Mouse (Mus musculus) cortical plate, adult 2 months (tissue): ENCODE data around the gene C9. TPM values are rescaled to one million over a fixed set of nuclear protein-coding genes. Genes with fewer than 3 reads are reported as not detected.

Source experiments
- H3K27ac ChIP-seq: fragments of 200-500 bp; 2 replicates; pipeline ENCODE4 v1.5.1; 2012; ENCODE audit warnings: low read length, control low read depth, inconsistent platforms; ENCODE audit not compliant: insufficient read depth
- H3K4me1 ChIP-seq: fragments of 200-500 bp; 2 replicates; pipeline ENCODE4 v1.6.1; 2011; ENCODE audit warnings: low read length; ENCODE audit not compliant: control insufficient read depth, insufficient read depth
- H3K4me3 ChIP-seq: fragments of 200-500 bp; 2 replicates; pipeline ENCODE4 v1.5.1; 2011; ENCODE audit warnings: mild to moderate bottlenecking, low read length, control low read depth; ENCODE audit not compliant: insufficient read depth
- CTCF ChIP-seq: fragments of 200-500 bp; IDR thresholded peaks from 2 replicates; pipeline ENCODE4 v1.5.1; 2011; ENCODE audit warnings: mild to moderate bottlenecking, control low read depth, low read length; ENCODE audit not compliant: insufficient read depth; ENCODE audit errors: extremely low read depth
- POLR2A ChIP-seq: fragments of 200-500 bp; IDR thresholded peaks from 2 replicates; pipeline ENCODE4 v1.6.1; 2011; ENCODE audit warnings: mild to moderate bottlenecking, low read length, control low read depth; ENCODE audit not compliant: insufficient read depth; ENCODE audit errors: extremely low read depth
- polyA plus RNA-seq: library from polyadenylated mRNA; depleted of rRNA; stranded (reverse); fragments of >200 nt; gene quantifications from 2 replicates; pipeline ENCODE4 v1.2.3, GENCODE M21; 2012

C9 gene
- polyA plus RNA-seq, 1 experiment: not detected

- H3K4me1 ChIP-seq: no peaks in the 10 kb centered on the region
- H3K4me3 ChIP-seq: no peak overlapping the region
- no peak overlapping the region for H3K27ac ChIP-seq
- TF ChIP-seq CTCF (no peak), POLR2A (no peak)
These were observed 21.9 kb downstream of the C9 start for GRCm38 (mm10) chr15:6466995-6467394.

DNA sequence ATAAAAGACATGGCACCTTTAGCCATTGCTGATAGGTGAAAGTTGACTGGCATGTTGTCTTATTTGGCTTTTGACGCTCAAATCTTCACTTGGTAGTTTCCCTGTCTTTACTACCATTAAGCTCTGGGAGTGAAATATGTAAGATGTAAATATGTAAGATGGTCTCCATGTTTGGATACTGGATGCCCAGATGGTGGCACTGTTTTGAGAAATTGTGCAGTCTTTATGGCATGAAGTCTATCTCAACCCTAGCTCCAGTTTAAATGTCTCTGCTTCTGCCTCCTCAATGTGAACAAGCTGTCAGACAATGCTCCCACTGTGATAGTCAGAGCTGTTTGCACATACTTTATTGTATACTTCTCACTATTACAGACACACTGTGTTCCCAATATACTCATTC lies 23.7 kb downstream of the C9 start:
- Histone ChIP-seq H3K4me1 (no peaks in the 10 kb centered on the region), H3K4me3 (no peak overlapping the region), H3K27ac (no peak overlapping the region)
- TF ChIP-seq CTCF (no peak), POLR2A (no peak)

- no peaks in the 10 kb centered on the region for H3K4me1 ChIP-seq
- H3K4me3 ChIP-seq: no peak overlapping the region
- TF ChIP-seq CTCF (no peak), POLR2A (no peak)
These were observed 24.3 kb downstream of the C9 start for GRCm38 (mm10) chr15:6469384-6469783.

DNA sequence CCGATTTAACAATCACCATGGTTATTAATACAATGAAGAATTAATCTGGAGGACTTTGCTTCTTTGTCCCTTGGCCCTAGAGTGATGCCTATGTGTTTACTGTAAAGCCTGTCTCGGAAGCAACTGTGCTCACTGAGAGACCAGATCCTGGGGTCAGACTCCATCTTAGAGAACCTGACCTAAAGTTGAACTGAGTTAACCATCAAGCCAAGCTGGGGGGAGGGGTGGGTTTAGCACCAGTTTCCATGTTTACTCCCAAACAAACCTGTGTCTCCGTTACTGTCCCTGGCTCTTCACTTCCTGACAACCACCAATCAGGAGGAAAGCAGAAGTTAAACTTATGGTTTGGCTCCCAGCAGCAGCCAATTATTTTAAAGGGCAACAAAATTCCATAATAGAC lies 38.4 kb downstream of the C9 start:
- Histone ChIP-seq H3K27ac (no peak overlapping the region), H3K4me1 (no peaks in the 10 kb centered on the region), H3K4me3 (no peak overlapping the region)
- no peak for TF ChIP-seq CTCF
- no peak for TF ChIP-seq POLR2A

More at GRCm38 (mm10) chr15:6469384-6469783, 24.3 kb downstream of the C9 start:
- no peak overlapping the region for H3K27ac ChIP-seq

- TF ChIP-seq POLR2A: no peak
- TF ChIP-seq CTCF: no peak
- Histone ChIP-seq H3K27ac (no peak overlapping the region), H3K4me1 (no peaks in the 10 kb centered on the region), H3K4me3 (no peak overlapping the region)
These were observed 47.3 kb downstream of the C9 start for GRCm38 (mm10) chr15:6492386-6492785.

DNA sequence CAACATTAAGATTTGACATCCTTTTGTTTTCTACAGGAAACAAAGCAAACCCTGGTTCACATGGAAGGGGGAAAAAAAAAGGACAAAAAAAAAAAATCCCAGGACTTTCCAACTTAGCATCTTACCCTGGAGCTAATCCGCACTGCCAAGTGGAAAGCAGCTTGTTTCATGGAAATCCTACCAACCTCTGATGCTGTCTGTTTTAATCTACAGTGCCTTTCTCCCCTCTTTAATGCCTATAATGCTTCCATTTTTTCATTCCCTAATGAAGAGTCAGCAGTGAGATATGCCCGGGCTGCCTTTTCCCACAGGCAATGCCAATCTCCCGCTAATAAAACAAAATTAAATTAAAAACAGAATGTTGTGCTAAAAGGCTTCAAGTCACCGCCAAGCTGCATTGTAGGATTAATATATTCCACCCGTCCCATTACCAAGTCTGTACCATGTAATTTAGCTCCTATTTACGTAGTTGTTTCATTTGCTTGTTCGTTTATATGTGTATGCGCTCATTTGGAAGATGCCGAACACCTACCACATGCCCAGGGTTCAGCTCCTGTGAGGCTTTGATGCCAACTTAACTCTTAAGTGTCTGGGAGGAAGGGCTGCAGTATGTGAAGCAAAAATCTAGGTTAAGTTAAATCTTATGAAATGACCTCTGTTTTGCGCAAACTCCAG lies 53.4 kb downstream of the C9 start:
- Histone ChIP-seq H3K4me3 (no peak overlapping the region), H3K27ac (no peak overlapping the region), H3K4me1 (no peaks in the 10 kb centered on the region)
- TF ChIP-seq POLR2A: no peak
- TF ChIP-seq CTCF: no peak

DNA sequence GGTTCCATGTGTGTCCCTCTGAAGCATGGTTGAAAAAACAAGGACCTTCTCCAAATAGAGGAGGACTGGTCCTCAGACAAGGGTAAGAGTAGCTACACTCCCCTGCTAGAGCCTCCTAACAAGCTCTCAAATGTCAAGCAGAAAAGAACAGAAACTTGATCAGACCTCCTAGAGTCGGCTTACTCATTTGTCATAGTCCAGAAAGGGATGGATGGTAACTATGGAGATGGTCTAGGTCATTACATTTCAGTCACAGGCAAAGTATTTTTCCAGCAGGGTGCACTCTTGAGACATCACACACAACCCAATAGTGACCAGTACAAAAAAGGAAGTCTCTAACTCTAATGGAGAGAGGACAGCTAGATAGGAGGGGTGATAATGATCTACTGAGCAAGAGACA lies 55.7 kb downstream of the C9 start:
- TF ChIP-seq CTCF: no peak
- TF ChIP-seq POLR2A: no peak
- Histone ChIP-seq H3K27ac (no peak overlapping the region), H3K4me3 (no peak overlapping the region)

GRCm38 (mm10) chr15:6517525-6517924 lies 72.4 kb downstream of the C9 start:
- Histone ChIP-seq H3K27ac (0 out of 2 replicates have a peak overlapping the region, but pooled peaks have one; percentile 23), H3K4me1 (no peaks in the 10 kb centered on the region), H3K4me3 (no peak overlapping the region)
- no peak for TF ChIP-seq CTCF
- no peak for TF ChIP-seq POLR2A

More for the DNA sequence above, 55.7 kb downstream of the C9 start:
- no peaks in the 10 kb centered on the region for H3K4me1 ChIP-seq

GRCm38 (mm10) chr15:6519417-6520255 lies 74.5 kb downstream of the C9 start:
- no peak overlapping the region for H3K27ac ChIP-seq
- H3K4me1 ChIP-seq: no peaks in the 10 kb centered on the region
- H3K4me3 ChIP-seq: no peak overlapping the region
- TF ChIP-seq CTCF: no peak
- no peak for TF ChIP-seq POLR2A

DNA sequence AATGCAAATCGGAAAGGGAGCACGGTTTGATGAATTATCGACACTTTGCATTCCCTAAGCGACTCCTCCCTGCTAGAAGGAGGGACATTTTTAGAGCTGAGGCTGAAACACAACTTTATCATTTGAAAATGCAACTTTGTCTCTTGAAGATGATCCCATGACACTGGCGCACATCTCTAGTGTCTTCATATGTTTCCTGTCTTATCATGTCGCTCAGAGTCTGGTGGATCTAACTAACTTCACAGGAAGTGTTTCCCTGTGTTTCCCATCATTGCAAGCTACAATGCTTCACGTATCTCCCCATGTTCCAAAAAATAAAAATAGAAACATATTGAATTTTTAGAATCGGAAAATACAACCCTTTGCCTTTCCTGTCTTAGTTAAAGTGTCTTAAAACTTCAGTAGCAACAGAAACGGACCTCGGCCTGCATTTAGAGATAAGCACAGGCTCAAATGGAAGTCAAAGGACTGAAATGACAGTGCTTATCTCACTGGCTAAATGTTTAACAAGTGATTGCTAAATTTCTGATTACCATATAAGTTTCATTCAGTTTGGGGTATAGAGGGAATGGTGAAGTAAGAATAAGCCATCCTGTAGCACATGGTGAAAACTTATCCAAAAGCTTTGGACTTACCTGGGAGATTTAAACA lies 75.5 kb downstream of the C9 start:
- TF ChIP-seq POLR2A (no peak), CTCF (no peak)
- no peak overlapping the region for H3K4me3 ChIP-seq
- H3K27ac ChIP-seq: no peak overlapping the region
- no peaks in the 10 kb centered on the region for H3K4me1 ChIP-seq
